Mouse (Mus musculus): Measurements from ENCODE around the gene Nyap1.

The Nyap1 gene

GRCm38 (mm10) chr5:137741023-137741931 is at the start of gene Nyap1:
Nyap1 (minus strand) TSS chr5:137741607.
- DNase-seq (ENCODE audit: low spot score in 2 of 2) = peak; percentile 65 to 66

- no peak for DNase-seq (ENCODE audit: low spot score in 2 of 2)
Observed at GRCm38 (mm10) chr5:137788946-137789531, 47.6 kb upstream of the Nyap1 start.

- peak; percentile 23 to 28 for DNase-seq (ENCODE audit: low spot score in 2 of 2)
Observed at GRCm38 (mm10) chr5:137788171-137788570, 46.8 kb upstream of the Nyap1 start.

- DNase-seq (ENCODE audit: low spot score in 2 of 2) = peak; percentile 90 to 92
Observed at GRCm38 (mm10) chr5:137787151-137787928, 45.9 kb upstream of the Nyap1 start, which contains the start of the genes Mepce and Zcwpw1. Mepce (minus strand) TSS chr5:137787655. Zcwpw1 (plus strand) TSS chr5:137787798.

GRCm38 (mm10) chr5:137786109-137786942 is 44.9 kb upstream of the Nyap1 start:
- DNase-seq (ENCODE audit: low spot score in 2 of 2) = peak; percentile 99

- DNase-seq (ENCODE audit: low spot score in 2 of 2) = peak in 1 of 2 experiments; percentile 21
Observed at GRCm38 (mm10) chr5:137785164-137786031, 44.0 kb upstream of the Nyap1 start.

GRCm38 (mm10) chr5:137784546-137784945 is 43.1 kb upstream of the Nyap1 start:
- DNase-seq (ENCODE audit: low spot score in 2 of 2) = no peak

GRCm38 (mm10) chr5:137783901-137784540 is 42.6 kb upstream of the Nyap1 start:
- no peak for DNase-seq (ENCODE audit: low spot score in 2 of 2)

- no peak for DNase-seq (ENCODE audit: low spot score in 2 of 2)
Observed at GRCm38 (mm10) chr5:137782776-137783522, 41.5 kb upstream of the Nyap1 start.

GRCm38 (mm10) chr5:137781661-137782060 is 40.3 kb upstream of the Nyap1 start:
- no peak for DNase-seq (ENCODE audit: low spot score in 2 of 2)

- no peak for DNase-seq (ENCODE audit: low spot score in 2 of 2)
Observed at GRCm38 (mm10) chr5:137779053-137779933, 37.9 kb upstream of the Nyap1 start.

GRCm38 (mm10) chr5:137778635-137779034 is 37.2 kb upstream of the Nyap1 start, which contains the start of gene Ppp1r35:
Ppp1r35 (plus strand) TSS chr5:137778849.
- peak; percentile 94 to 96 for DNase-seq (ENCODE audit: low spot score in 2 of 2)

- DNase-seq (ENCODE audit: low spot score in 2 of 2) = no peak
Observed at GRCm38 (mm10) chr5:137777267-137777845, 35.9 kb upstream of the Nyap1 start.

- no peak for DNase-seq (ENCODE audit: low spot score in 2 of 2)
Observed at GRCm38 (mm10) chr5:137776408-137776918, 35.1 kb upstream of the Nyap1 start.

GRCm38 (mm10) chr5:137775587-137776290 is 34.3 kb upstream of the Nyap1 start:
- DNase-seq (ENCODE audit: low spot score in 2 of 2) = no peak

GRCm38 (mm10) chr5:137772755-137773154 is 31.3 kb upstream of the Nyap1 start:
- no peak for DNase-seq (ENCODE audit: low spot score in 2 of 2)

- no peak for DNase-seq (ENCODE audit: low spot score in 2 of 2)
Observed at GRCm38 (mm10) chr5:137770709-137771108, 29.3 kb upstream of the Nyap1 start.

All from right cerebral cortex, postnatal 36 days (tissue).